ENCODE assay signal across 8 mouse cellular contexts in the genomic region with DNA sequence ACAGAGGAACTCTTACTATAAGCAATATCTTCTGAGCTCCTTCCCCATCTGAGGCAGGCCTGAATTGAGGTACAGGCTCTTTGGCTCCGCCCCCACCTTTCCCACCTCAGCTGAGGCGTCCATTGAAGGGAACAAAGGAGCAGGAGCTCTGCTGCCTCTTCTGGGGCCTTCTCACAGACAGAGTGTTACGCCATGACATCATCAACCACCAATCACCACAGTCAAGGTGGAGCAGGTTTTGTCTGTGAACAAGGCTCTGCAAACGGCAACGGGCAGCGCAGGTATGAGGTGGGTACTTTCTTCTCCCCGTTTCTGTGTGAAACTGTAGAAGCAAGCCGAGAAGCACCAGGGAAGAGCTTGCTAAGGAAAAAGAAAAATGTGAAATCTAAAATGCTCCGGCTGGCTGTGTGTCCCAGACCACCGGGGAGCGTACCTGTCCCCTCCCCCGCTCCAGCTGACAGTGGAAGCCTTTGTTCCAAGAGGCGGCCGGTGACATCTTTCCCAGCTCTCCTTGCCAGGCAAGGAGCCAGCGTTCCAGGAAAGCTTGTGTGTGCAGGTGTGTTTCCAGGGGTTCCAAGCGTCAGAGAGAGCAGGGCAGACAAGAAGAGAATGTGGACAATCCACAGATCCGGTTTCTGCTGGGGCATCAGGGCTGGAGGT.
DNase-seq lines count a peak whose midpoint lies in the region; ATAC-seq and TF ChIP-seq lines count a peak whose summit lies in the region.

No protein-coding gene starts in this region.

- H3K9me3 ChIP-seq in hindbrain, embryonic 15.5 days: no peaks in the 10 kb centered on the region
- no peaks in the 10 kb centered on the region for H3K9me3 ChIP-seq in limb, embryonic 14.5 days (ENCODE audit: control insufficient read depth, low read length)

- peak; percentile 14; the same call in 1 of the 2 replicates for ATAC-seq in frontal cortex, adult (ENCODE audit: low TSS enrichment)
- peak; percentile 93 for ATAC-seq in hindbrain, embryonic 15.5 days (ENCODE audit: low FRiP score, low read depth)
- ATAC-seq in limb, embryonic 14.5 days (ENCODE audit: low FRiP score, low read depth): peak; percentile 53; the same call in 1 of the 2 replicates

- no peak for TF ChIP-seq POLR2A in brain, embryonic 14.5 days (IDR thresholded peaks at IDR 0.05; ENCODE audit: borderline replicate concordance, extremely low read depth, insufficient read depth, insufficient read length, poor library complexity, severe bottlenecking)
- no peak for TF ChIP-seq POLR2A in limb, embryonic 14.5 days (IDR thresholded peaks at IDR 0.05; ENCODE audit: borderline replicate concordance, extremely low read depth, insufficient read depth, insufficient read length)

- H3K4me3 ChIP-seq in hindbrain, embryonic 15.5 days: peak overlapping the region; percentile 29
- peak overlapping the region; percentile 19 for H3K4me3 ChIP-seq in limb, embryonic 14.5 days (replicated peaks; ENCODE audit: low read length)

- peak overlapping the region; percentile 58 for H3K9ac ChIP-seq in hindbrain, embryonic 15.5 days
- peak overlapping the region; percentile 49 for H3K9ac ChIP-seq in limb, embryonic 14.5 days (ENCODE audit: low read depth, low read length, severe bottlenecking)

- peak overlapping the region; percentile 96 for H3K27ac ChIP-seq in hindbrain, embryonic 15.5 days (replicated peaks)
- peak overlapping the region; percentile 80 for H3K27ac ChIP-seq in limb, embryonic 14.5 days (replicated peaks; ENCODE audit: low read depth, low read length)

- H3K4me2 ChIP-seq in hindbrain, embryonic 15.5 days: peak overlapping the region; percentile 53
- H3K4me2 ChIP-seq in limb, embryonic 14.5 days (replicated peaks; ENCODE audit: low read depth, low read length, severe bottlenecking): peak overlapping the region; percentile 39

- no peak for DNase-seq in frontal cortex, postnatal 36 days (ENCODE audit: low spot score in 2 of 2)
- DNase-seq in brain, embryonic 14.5 days (ENCODE audit: low read depth): peak; percentile 93
- DNase-seq in limb, embryonic 14.5 days (ENCODE audit: low spot score): peak; percentile 30
- peak; percentile 34 for DNase-seq in right cerebral cortex, postnatal 14 days
- DNase-seq in layer of hippocampus, adult 18-20 months (ENCODE audit: low spot score in 2 of 2): no peak
- DNase-seq in spleen, adult 12 weeks (ENCODE audit: low spot score): no peak

- peaks cover 70% of the 10 kb centered on the region for H3K4me1 ChIP-seq in hindbrain, embryonic 15.5 days (replicated peaks)
- H3K4me1 ChIP-seq in limb, embryonic 14.5 days (ENCODE audit: control insufficient read depth, insufficient read depth, low read length): peaks cover 17% of the 10 kb centered on the region

- no peak for TF ChIP-seq CTCF in brain, embryonic 14.5 days (IDR thresholded peaks at IDR 0.05; ENCODE audit: borderline replicate concordance, extremely low read depth, insufficient read depth, insufficient read length)

- no peaks in the 10 kb centered on the region for H3K27me3 ChIP-seq in hindbrain, embryonic 15.5 days
- H3K27me3 ChIP-seq in limb, embryonic 14.5 days (ENCODE audit: control insufficient read depth, insufficient read depth, low read length): no peaks in the 10 kb centered on the region

- 32% methylated on average over 17 of the region's 17 CpGs for WGBS in hindbrain, embryonic 15.5 days
- WGBS in limb, embryonic 14.5 days: 27% methylated on average over 17 of the region's 17 CpGs

- H3K36me3 ChIP-seq in hindbrain, embryonic 15.5 days: no peaks in the 10 kb centered on the region
- H3K36me3 ChIP-seq in limb, embryonic 14.5 days (ENCODE audit: control insufficient read depth, insufficient read depth, low read length): no peaks in the 10 kb centered on the region

Comparison
In these comparisons a context has a peak if more than half of its experiments do, and no peak if none do; other contexts are left out.
1. ATAC-seq: peak in every context shown above with its lines; median percentile 93 in hindbrain, embryonic 15.5 days; 53 in limb, embryonic 14.5 days; 14 in frontal cortex, adult.
2. DNase-seq: peak in brain, embryonic 14.5 days (single experiment), limb, embryonic 14.5 days (single experiment) and right cerebral cortex, postnatal 14 days (single experiment); none in frontal cortex, postnatal 36 days (0 of 2), layer of hippocampus, adult 18-20 months (0 of 2) and spleen, adult 12 weeks (single experiment).